Mouse (Mus musculus) stomach, postnatal 0 days (tissue): ENCODE results near the gene Lce1m.

Experiments
- CTCF ChIP-seq: IDR thresholded peaks from 2 replicates; pipeline ENCODE4 v1.5.1; 2016; ENCODE audit warnings: antibody characterized with exemption, low read depth, mild to moderate bottlenecking, moderate library complexity
- EP300 ChIP-seq: optimal IDR thresholded peaks from 2 replicates; pipeline ENCODE3; 2016; ENCODE audit warnings: antibody characterized with exemption

DNA sequence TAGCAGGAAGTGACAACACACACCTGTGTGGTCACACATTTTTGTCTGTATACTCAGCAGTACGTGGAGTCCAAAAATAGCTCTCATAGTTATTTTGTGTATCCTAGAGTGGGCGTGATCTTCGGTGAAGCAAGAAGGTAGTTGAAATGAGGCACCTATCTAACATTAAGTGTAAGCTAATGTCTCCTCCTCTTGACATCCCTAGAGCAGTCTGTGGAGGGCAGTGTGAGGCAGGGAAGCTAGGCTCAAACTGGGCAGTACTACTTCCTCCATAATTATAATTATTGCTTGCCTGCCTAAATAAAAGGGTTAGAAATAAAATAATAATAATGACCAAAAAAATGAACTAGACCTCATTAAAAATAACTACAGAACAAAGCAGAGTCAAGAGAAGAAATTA lies 18.2 kb downstream of the Lce1m start:
- TF ChIP-seq CTCF (peak; percentile 44), EP300 (no peak)
